Mouse (Mus musculus) myocyte (in vitro differentiated cells): ENCODE measurements around the gene Vps11. TPM values are rescaled to one million over a fixed set of nuclear protein-coding genes. Genes with fewer than 3 reads are reported as not detected.
A peak's percentile ranks its signal among the peaks of the same experiment; 100 is the strongest.

Source experiments
- H3K27me3 ChIP-seq: one replicate; pipeline ENCODE4 v1.6.1; 2011; ENCODE audit not compliant: control insufficient read depth, insufficient read depth, insufficient read length
- H3K36me3 ChIP-seq: one replicate; pipeline ENCODE4 v1.6.1; 2011; ENCODE audit not compliant: control insufficient read depth, insufficient read depth
- H3K4me2 ChIP-seq: one replicate; pipeline ENCODE4 v1.6.1; 2011; ENCODE audit warnings: low read depth, control low read depth
- H3K4me3 ChIP-seq: one replicate; pipeline ENCODE4 v1.5.1; 2011; ENCODE audit warnings: mild to moderate bottlenecking, control low read depth, moderate library complexity
- H3K79me2 ChIP-seq: one replicate; pipeline ENCODE4 v1.6.1; 2011; ENCODE audit not compliant: control insufficient read depth, insufficient read depth
- H3ac ChIP-seq: one replicate; pipeline ENCODE4 v1.6.1; 2011; ENCODE audit not compliant: control insufficient read depth, insufficient read length
- CEBPB ChIP-seq: IDR thresholded peaks from 2 replicates; pipeline ENCODE4 v1.6.1; 2011; ENCODE audit warnings: mild to moderate bottlenecking, moderate library complexity; ENCODE audit not compliant: poor library complexity, insufficient read depth, severe bottlenecking
- E2F4 ChIP-seq: IDR thresholded peaks from one replicate; pipeline ENCODE4 v1.6.1; 2011; ENCODE audit warnings: mild to moderate bottlenecking, control low read depth, moderate library complexity; ENCODE audit not compliant: insufficient read depth
- MAX ChIP-seq: IDR thresholded peaks from one replicate; pipeline ENCODE4 v1.6.1; 2011; ENCODE audit warnings: low read depth, mild to moderate bottlenecking, control low read depth
- MYOD1 ChIP-seq, 3 experiments: IDR thresholded peaks; one replicate each; pipeline ENCODE4 v1.6.1; 2011; ENCODE audit warnings: control low read depth in 2 of 3, low read depth in 2 of 3, mild to moderate bottlenecking in 2 of 3, moderate library complexity in 1 of 3; ENCODE audit not compliant: insufficient read length in 2 of 3, control insufficient read depth in 1 of 3
- MYOG ChIP-seq, 3 experiments: IDR thresholded peaks; one replicate each; pipeline ENCODE4 v1.6.1; 2011; ENCODE audit warnings: control low read depth in 2 of 3, low read depth in 2 of 3, mild to moderate bottlenecking in 2 of 3; ENCODE audit not compliant: insufficient read length in 2 of 3, control insufficient read depth in 1 of 3, insufficient read depth in 1 of 3
- POLR2A ChIP-seq: IDR thresholded peaks from one replicate; pipeline ENCODE4 v1.6.1; 2011; ENCODE audit warnings: low read depth, mild to moderate bottlenecking, control low read depth, moderate library complexity; ENCODE audit not compliant: insufficient read length
- POLR2AphosphoS2 ChIP-seq: IDR thresholded peaks from one replicate; pipeline ENCODE4 v1.6.1; 2011; ENCODE audit warnings: low read depth, control low read depth; ENCODE audit not compliant: insufficient read length
- REST ChIP-seq: IDR thresholded peaks from one replicate; pipeline ENCODE4 v1.6.1; 2011; ENCODE audit warnings: mild to moderate bottlenecking, control low read depth, moderate library complexity; ENCODE audit not compliant: insufficient read depth, insufficient read length
- SRF ChIP-seq: IDR thresholded peaks from one replicate; pipeline ENCODE4 v1.6.1; 2011; ENCODE audit warnings: low read depth; ENCODE audit not compliant: control insufficient read depth, insufficient read length
- TCF12 ChIP-seq: IDR thresholded peaks from one replicate; pipeline ENCODE4 v1.6.1; 2011; ENCODE audit warnings: mild to moderate bottlenecking, control low read depth; ENCODE audit not compliant: poor library complexity, insufficient read depth, severe bottlenecking
- TCF3 ChIP-seq: IDR thresholded peaks from one replicate; pipeline ENCODE4 v1.6.1; 2011; ENCODE audit warnings: low read depth, control low read depth; ENCODE audit not compliant: insufficient read length
- USF1 ChIP-seq: IDR thresholded peaks from one replicate; pipeline ENCODE4 v1.6.1; 2011; ENCODE audit warnings: low read depth, mild to moderate bottlenecking, control low read depth, moderate library complexity
- polyA plus RNA-seq: library from polyadenylated mRNA; unstranded; fragments of >200 nt; fragmentation: generic; extraction: Trizol; gene quantifications from one replicate; pipeline ENCODE4 v1.2.1, GENCODE M21; 2012; ENCODE audit warnings: missing spikeins

Vps11 gene
- polyA plus RNA-seq, 1 experiment, result 26.4 TPM

DNA sequence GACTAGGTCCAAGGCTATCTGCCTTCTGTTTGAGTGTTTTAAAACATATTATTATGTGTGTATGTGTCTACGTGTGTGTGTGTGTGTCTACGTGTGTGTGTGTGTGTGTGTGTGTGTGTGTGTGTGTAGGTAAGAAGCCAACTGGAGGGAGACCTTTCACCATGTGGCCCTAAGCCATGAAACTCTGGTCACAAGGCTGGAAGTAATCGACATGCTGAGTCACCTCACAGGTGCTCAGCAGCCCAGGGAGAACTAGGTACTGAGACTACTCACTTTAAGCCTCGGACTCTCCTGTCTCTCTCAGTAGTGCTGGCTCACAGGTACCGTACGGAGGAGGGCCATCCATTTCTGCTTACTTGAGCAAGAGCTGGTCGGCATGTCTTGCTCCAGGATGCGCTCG, 14.3 kb downstream of the Vps11 start:
- Histone ChIP-seq H3K79me2 (peaks cover 13% of the 10 kb centered on the region), H3ac (no peak overlapping the region), H3K27me3 (no peaks in the 10 kb centered on the region), H3K4me3 (no peak overlapping the region), H3K4me2 (no peak overlapping the region), H3K36me3 (peaks cover 21% of the 10 kb centered on the region)
- TF ChIP-seq USF1 (no peak), E2F4 (no peak), TCF3 (no peak), MAX (no peak), MYOG (IDR thresholded peaks at IDR 0.05; ENCODE audit: control insufficient read depth in 1 of 3, insufficient read depth in 1 of 3, insufficient read length in 2 of 3, low read depth in 2 of 3) (no peak), SRF (no peak), POLR2A (no peak), TCF12 (no peak), REST (no peak), POLR2AphosphoS2 (no peak), CEBPB (no peak), MYOD1 (IDR thresholded peaks at IDR 0.05; ENCODE audit: control insufficient read depth in 1 of 3, insufficient read length in 2 of 3, low read depth in 2 of 3) (no peak)

DNA sequence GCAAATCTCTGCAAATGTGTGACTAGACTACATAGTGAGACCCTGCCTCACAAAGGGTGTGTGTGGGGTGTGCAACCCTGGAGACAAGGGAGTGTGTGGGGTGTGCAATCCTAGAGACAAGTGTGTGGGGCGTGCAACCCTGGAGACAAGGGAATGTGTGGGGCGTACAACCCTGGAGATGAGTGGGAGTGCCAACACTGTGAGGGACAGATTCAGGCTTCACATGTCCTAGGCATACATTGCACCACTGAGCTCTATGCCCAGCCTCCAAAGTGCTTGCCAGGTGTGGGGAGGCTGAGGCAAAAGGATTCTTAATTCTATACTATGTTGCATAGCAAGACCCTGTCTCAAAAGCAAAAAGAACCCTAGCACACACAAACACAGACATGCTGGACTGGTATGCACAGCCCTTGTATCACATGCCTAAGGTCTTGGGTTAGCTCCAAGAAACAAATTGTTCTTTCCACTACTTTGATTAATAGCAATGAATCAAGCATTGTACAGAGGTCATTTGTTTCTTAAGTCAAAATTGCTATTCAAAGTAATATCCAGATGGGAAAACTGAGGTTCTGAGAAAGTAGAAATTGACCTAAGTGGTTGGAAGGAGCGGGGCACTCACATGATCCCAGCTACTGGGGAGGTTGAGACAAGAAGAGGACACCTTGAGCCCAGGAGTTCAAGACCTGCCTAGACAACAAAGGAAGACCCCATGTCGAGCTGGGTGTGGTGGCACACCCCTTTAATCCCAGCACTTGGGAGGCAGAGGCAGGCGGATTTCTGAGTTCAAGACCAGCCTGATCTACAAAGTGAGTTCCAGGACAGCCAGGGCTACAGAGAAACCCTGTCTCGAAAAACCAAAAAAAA, 15.7 kb downstream of the Vps11 start:
- peak; percentile 54 for TF ChIP-seq POLR2AphosphoS2
- no peak for TF ChIP-seq POLR2A
- peaks cover 21% of the 10 kb centered on the region for H3K36me3 ChIP-seq
- no peak overlapping the region for H3ac ChIP-seq
- H3K79me2 ChIP-seq, result peaks cover 16% of the 10 kb centered on the region
- H3K4me3 ChIP-seq, result no peak overlapping the region
- no peaks in the 10 kb centered on the region for H3K27me3 ChIP-seq
- H3K4me2 ChIP-seq, result no peak overlapping the region

DNA sequence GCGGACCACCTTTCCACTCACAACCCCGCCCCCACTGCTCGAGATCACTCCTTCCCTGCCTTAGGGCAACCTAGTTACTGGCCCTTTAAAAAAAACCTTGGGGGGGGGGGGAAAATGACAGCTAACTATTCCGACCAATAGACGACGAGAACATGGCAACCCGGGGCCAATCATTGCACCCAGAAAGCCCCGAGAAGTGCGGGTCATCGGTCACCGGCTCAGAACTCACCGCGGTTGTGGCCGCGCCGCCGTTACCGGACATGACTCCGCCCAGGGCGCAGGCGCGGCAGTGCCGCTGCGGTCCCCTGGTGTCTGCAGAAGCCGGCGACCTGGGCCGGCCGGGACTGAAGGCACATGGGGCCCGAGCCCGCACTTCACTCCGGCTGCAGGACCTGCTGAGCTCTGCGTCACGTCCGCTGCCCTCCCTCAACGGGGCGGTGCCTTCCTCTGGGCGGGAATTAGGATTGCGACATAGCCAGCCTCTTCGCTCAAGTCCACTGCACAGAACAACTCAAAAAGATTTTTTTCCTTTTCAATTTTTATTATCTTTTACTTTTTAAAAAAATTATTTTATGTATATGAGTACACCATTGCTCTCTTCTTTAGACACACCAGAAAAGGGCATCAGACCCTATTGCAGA, 17.6 kb downstream of the Vps11 start, which contains the start of gene Hmbs:
Gene Hmbs, minus strand, starts transcription at position 448 of the 641 bp plus-strand sequence.
- TF ChIP-seq USF1 (no peak), POLR2AphosphoS2 (peak; percentile 85), POLR2A (peak; percentile 71), E2F4 (peak; percentile 96), CEBPB (peak; percentile 99)
- H3K4me3 ChIP-seq, result peak within 1 kb of the TSS; percentile 51
- H3K36me3 ChIP-seq, result peaks cover 11% of the 10 kb centered on the region
- H3K27me3 ChIP-seq, result no peaks in the 10 kb centered on the region
- peak within 1 kb of the TSS; percentile 57 for H3ac ChIP-seq
- peaks cover 18% of the 10 kb centered on the region for H3K79me2 ChIP-seq
- H3K4me2 ChIP-seq, result peak within 1 kb of the TSS; percentile 94

- H3K4me2 ChIP-seq, result peak overlapping the region; percentile 94
- H3K79me2 ChIP-seq, result peaks cover 18% of the 10 kb centered on the region
- no peaks in the 10 kb centered on the region for H3K27me3 ChIP-seq
- H3K4me3 ChIP-seq, result peak overlapping the region; percentile 51
- TF ChIP-seq POLR2AphosphoS2, result no peak
- peaks cover 7% of the 10 kb centered on the region for H3K36me3 ChIP-seq
- peak overlapping the region; percentile 57 for H3ac ChIP-seq
These were observed 18.2 kb downstream of the Vps11 start for GRCm38 (mm10) chr9:44343290-44343689.

- no peak overlapping the region for H3ac ChIP-seq
- no peaks in the 10 kb centered on the region for H3K27me3 ChIP-seq
- H3K4me3 ChIP-seq, result peak overlapping the region; percentile 51
- H3K79me2 ChIP-seq, result peaks cover 18% of the 10 kb centered on the region
- TF ChIP-seq TCF12 (no peak), MYOD1 (IDR thresholded peaks at IDR 0.05; ENCODE audit: control insufficient read depth in 1 of 3, insufficient read length in 2 of 3, low read depth in 2 of 3) (no peak), POLR2A (no peak), E2F4 (no peak), MYOG (IDR thresholded peaks at IDR 0.05; ENCODE audit: control insufficient read depth in 1 of 3, insufficient read depth in 1 of 3, insufficient read length in 2 of 3, low read depth in 2 of 3) (no peak), POLR2AphosphoS2 (no peak), SRF (no peak), USF1 (no peak), MAX (no peak), TCF3 (no peak), CEBPB (no peak), REST (no peak)
- peak overlapping the region; percentile 94 for H3K4me2 ChIP-seq
- H3K36me3 ChIP-seq, result peaks cover 3% of the 10 kb centered on the region
These were observed 18.9 kb downstream of the Vps11 start for GRCm38 (mm10) chr9:44342605-44343004.
